Mouse (Mus musculus): ENCODE results near the gene 1300017J02Rik. TPM values are rescaled to one million over a fixed set of nuclear protein-coding genes. Genes with fewer than 3 reads are reported as not detected.

Gene 1300017J02Rik
- total and polyA plus RNA-seq, 2 experiments from 2014 or later: 1.4 TPM; not detected in 1

GRCm38 (mm10) chr9:103213631-103214030 is 91.3 kb downstream of the 1300017J02Rik start:
- H3K4me2 ChIP-seq (ENCODE audit: low read depth, low read length): no peak overlapping the region
- no peaks in the 10 kb centered on the region for H3K27me3 ChIP-seq (ENCODE audit: control insufficient read depth, insufficient read depth, low read length)
- DNase-seq (ENCODE audit: low spot score): peak; percentile 74
- 0 out of 2 replicates have a peak, but pooled peaks cover 6% of the 10 kb centered on the region for H3K4me1 ChIP-seq (ENCODE audit: control insufficient read depth, insufficient read depth)
- H3K9ac ChIP-seq (replicated peaks; ENCODE audit: low read depth, low read length): no peak overlapping the region
- no peak for TF ChIP-seq CTCF (IDR thresholded peaks at IDR 0.05; ENCODE audit: low read depth)
- no peak for TF ChIP-seq EP300 (IDR thresholded peaks at IDR 0.05; ENCODE audit: low read depth)
- 0 out of 2 replicates have a peak, but pooled peaks have one; percentile 36 for ATAC-seq (ENCODE audit: insufficient read depth, low read depth)
- H3K4me3 ChIP-seq (ENCODE audit: low read depth, low read length): no peak overlapping the region
- H3K27ac ChIP-seq (ENCODE audit: low read depth): no peak overlapping the region
- H3K36me3 ChIP-seq (replicated peaks; ENCODE audit: control insufficient read depth, insufficient read depth, low read length): no peaks in the 10 kb centered on the region
- no peaks in the 10 kb centered on the region for H3K9me3 ChIP-seq (replicated peaks; ENCODE audit: control insufficient read depth, low read length)
- 35% methylated on average over 2 of the region's 2 CpGs for WGBS

DNA sequence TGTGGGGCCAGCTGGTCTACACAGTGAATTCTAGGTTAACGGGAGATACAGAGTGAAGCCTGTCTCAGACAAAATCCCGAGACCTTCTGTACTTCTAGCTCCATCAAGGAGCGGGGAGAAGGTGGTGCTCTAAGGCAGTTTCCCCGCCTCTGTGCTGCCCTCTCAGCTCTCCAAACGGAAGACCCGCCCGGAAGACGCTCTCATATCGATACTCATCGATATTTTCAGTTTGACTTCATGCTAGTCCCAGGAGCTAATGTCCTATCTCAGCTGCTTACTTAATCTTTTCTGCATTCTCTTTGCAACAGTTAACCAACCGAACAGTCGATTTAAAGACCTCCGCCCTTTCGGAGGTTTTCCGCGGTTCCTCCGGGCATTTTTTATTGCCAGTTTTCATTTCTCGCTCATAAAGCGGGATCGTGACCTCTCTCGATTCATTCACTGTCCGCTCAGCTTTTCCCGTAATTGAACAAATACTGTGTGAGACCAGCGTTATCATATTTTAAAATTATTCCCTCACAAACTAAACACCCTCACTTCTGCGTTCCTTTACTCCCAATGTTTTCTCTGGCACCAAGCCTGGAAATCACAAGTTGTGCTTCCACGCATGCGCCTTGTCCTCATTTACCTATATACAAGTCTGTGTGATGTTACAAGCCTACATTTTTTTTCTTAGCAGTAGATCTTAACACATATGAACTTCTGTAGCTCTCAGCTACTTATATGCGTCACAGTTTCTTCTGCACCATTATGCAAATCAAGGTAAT is 92.0 kb downstream of the 1300017J02Rik start:
- H3K27ac ChIP-seq (ENCODE audit: low read depth): no peak overlapping the region
- H3K4me1 ChIP-seq (ENCODE audit: control insufficient read depth, insufficient read depth): 0 out of 2 replicates have a peak, but pooled peaks cover 6% of the 10 kb centered on the region
- no peaks in the 10 kb centered on the region for H3K36me3 ChIP-seq (replicated peaks; ENCODE audit: control insufficient read depth, insufficient read depth, low read length)
- no peak overlapping the region for H3K9ac ChIP-seq (replicated peaks; ENCODE audit: low read depth, low read length)
- WGBS: 57% methylated on average over 28 of the region's 28 CpGs
- no peaks in the 10 kb centered on the region for H3K9me3 ChIP-seq (replicated peaks; ENCODE audit: control insufficient read depth, low read length)
- H3K27me3 ChIP-seq (ENCODE audit: control insufficient read depth, insufficient read depth, low read length): no peaks in the 10 kb centered on the region
- H3K4me3 ChIP-seq (ENCODE audit: low read depth, low read length): peak overlapping the region; percentile 42
- TF ChIP-seq EP300 (IDR thresholded peaks at IDR 0.05; ENCODE audit: low read depth) (no peak), CTCF (IDR thresholded peaks at IDR 0.05; ENCODE audit: low read depth) (no peak)
- DNase-seq (ENCODE audit: low spot score) (peak; percentile 35), ATAC-seq (ENCODE audit: insufficient read depth, low read depth) (no peak)
- peak overlapping the region; percentile 56 for H3K4me2 ChIP-seq (ENCODE audit: low read depth, low read length)

GRCm38 (mm10) chr9:103208802-103209423 is 96.0 kb downstream of the 1300017J02Rik start:
- TF ChIP-seq CTCF (IDR thresholded peaks at IDR 0.05; ENCODE audit: low read depth) (no peak), EP300 (IDR thresholded peaks at IDR 0.05; ENCODE audit: low read depth) (no peak)

GRCm38 (mm10) chr9:103207846-103208245 is 97.0 kb downstream of the 1300017J02Rik start:
- peak overlapping the region; percentile 53 for H3K4me2 ChIP-seq (ENCODE audit: low read depth, low read length)
- H3K36me3 ChIP-seq (replicated peaks; ENCODE audit: control insufficient read depth, insufficient read depth, low read length): no peaks in the 10 kb centered on the region
- DNase-seq (ENCODE audit: low spot score) (peak; percentile 88), ATAC-seq (ENCODE audit: insufficient read depth, low read depth) (peak; percentile 90)
- H3K4me3 ChIP-seq (ENCODE audit: low read depth, low read length): peak overlapping the region; percentile 24; the same call in 1 of the 2 replicates
- H3K27me3 ChIP-seq (ENCODE audit: control insufficient read depth, insufficient read depth, low read length): no peaks in the 10 kb centered on the region
- TF ChIP-seq CTCF (IDR thresholded peaks at IDR 0.05; ENCODE audit: low read depth) (peak; percentile 92), EP300 (IDR thresholded peaks at IDR 0.05; ENCODE audit: low read depth) (no peak)
- no peak overlapping the region for H3K9ac ChIP-seq (replicated peaks; ENCODE audit: low read depth, low read length)
- no peaks in the 10 kb centered on the region for H3K4me1 ChIP-seq (ENCODE audit: control insufficient read depth, insufficient read depth)
- no peaks in the 10 kb centered on the region for H3K9me3 ChIP-seq (replicated peaks; ENCODE audit: control insufficient read depth, low read length)
- 8% methylated on average over 16 of the region's 16 CpGs for WGBS
- no peak overlapping the region for H3K27ac ChIP-seq (ENCODE audit: low read depth)

More at GRCm38 (mm10) chr9:103208802-103209423, 96.0 kb downstream of the 1300017J02Rik start:
- 0 out of 2 replicates have a peak, but pooled peaks cover 6% of the 10 kb centered on the region for H3K4me1 ChIP-seq (ENCODE audit: control insufficient read depth, insufficient read depth)
- H3K27me3 ChIP-seq (ENCODE audit: control insufficient read depth, insufficient read depth, low read length): no peaks in the 10 kb centered on the region
- H3K27ac ChIP-seq (ENCODE audit: low read depth): no peak overlapping the region
- no peak overlapping the region for H3K4me3 ChIP-seq (ENCODE audit: low read depth, low read length)
- no peaks in the 10 kb centered on the region for H3K36me3 ChIP-seq (replicated peaks; ENCODE audit: control insufficient read depth, insufficient read depth, low read length)
- H3K4me2 ChIP-seq (ENCODE audit: low read depth, low read length): no peak overlapping the region
- no peak overlapping the region for H3K9ac ChIP-seq (replicated peaks; ENCODE audit: low read depth, low read length)
- H3K9me3 ChIP-seq (replicated peaks; ENCODE audit: control insufficient read depth, low read length): no peaks in the 10 kb centered on the region
- DNase-seq (ENCODE audit: low spot score) (no peak), ATAC-seq (ENCODE audit: insufficient read depth, low read depth) (no peak)
- 63% methylated on average over 6 of the region's 6 CpGs for WGBS

- no peak for TF ChIP-seq EP300 (IDR thresholded peaks at IDR 0.05; ENCODE audit: low read depth)
- TF ChIP-seq CTCF (IDR thresholded peaks at IDR 0.05; ENCODE audit: low read depth): no peak
- DNase-seq (ENCODE audit: low spot score): no peak
- no peaks in the 10 kb centered on the region for H3K27me3 ChIP-seq (ENCODE audit: control insufficient read depth, insufficient read depth, low read length)
- no peak overlapping the region for H3K9ac ChIP-seq (replicated peaks; ENCODE audit: low read depth, low read length)
- no peak overlapping the region for H3K27ac ChIP-seq (ENCODE audit: low read depth)
- H3K4me3 ChIP-seq (ENCODE audit: low read depth, low read length): no peak overlapping the region
- H3K9me3 ChIP-seq (replicated peaks; ENCODE audit: control insufficient read depth, low read length): no peaks in the 10 kb centered on the region
- H3K4me2 ChIP-seq (ENCODE audit: low read depth, low read length): no peak overlapping the region
- no peaks in the 10 kb centered on the region for H3K36me3 ChIP-seq (replicated peaks; ENCODE audit: control insufficient read depth, insufficient read depth, low read length)
- H3K4me1 ChIP-seq (ENCODE audit: control insufficient read depth, insufficient read depth): no peaks in the 10 kb centered on the region
- 83% methylated on average over 5 of the region's 5 CpGs for WGBS
- ATAC-seq (ENCODE audit: insufficient read depth, low read depth): no peak
Measured at GRCm38 (mm10) chr9:103205786-103206185, 99.1 kb downstream of the 1300017J02Rik start.

Data from heart, postnatal 0 days (tissue).